Mouse (Mus musculus) E14TG2a.4 (cell line): ENCODE measurements around the gene Smarca4.
A peak's percentile ranks its signal among the peaks of the same experiment; 100 is the strongest.

Source experiments
- H3K27me3 ChIP-seq: 2 replicates; pipeline ENCODE4 v1.6.1; 2014; ENCODE audit warnings: low read length, control low read depth; ENCODE audit not compliant: insufficient read depth
- H3K36me3 ChIP-seq: 2 replicates; pipeline ENCODE4 v1.6.1; 2014; ENCODE audit warnings: low read length, control low read depth; ENCODE audit not compliant: insufficient read depth
- H3K4me1 ChIP-seq: replicated peaks from 2 replicates; pipeline ENCODE4 v1.6.1; 2014; ENCODE audit warnings: low read depth, low read length, control low read depth
- H3K4me3 ChIP-seq: replicated peaks from 2 replicates; pipeline ENCODE4 v1.5.1; 2014; ENCODE audit warnings: mild to moderate bottlenecking, low read length
- H3K9me3 ChIP-seq: 2 replicates; pipeline ENCODE4 v1.6.1; 2014; ENCODE audit warnings: low read length, control low read depth
- CTCF ChIP-seq: conservative IDR thresholded peaks from 2 replicates; pipeline ENCODE4 v1.5.1; 2014; ENCODE audit warnings: low read length
- NANOG ChIP-seq: IDR thresholded peaks from 2 replicates; pipeline ENCODE4 v1.6.1; 2014; ENCODE audit warnings: borderline replicate concordance, low read length, mixed read lengths
- POU5F1 ChIP-seq: IDR thresholded peaks from 2 replicates; pipeline ENCODE4 v1.6.1; 2014; ENCODE audit warnings: low read length, borderline replicate concordance

Smarca4 gene

DNA sequence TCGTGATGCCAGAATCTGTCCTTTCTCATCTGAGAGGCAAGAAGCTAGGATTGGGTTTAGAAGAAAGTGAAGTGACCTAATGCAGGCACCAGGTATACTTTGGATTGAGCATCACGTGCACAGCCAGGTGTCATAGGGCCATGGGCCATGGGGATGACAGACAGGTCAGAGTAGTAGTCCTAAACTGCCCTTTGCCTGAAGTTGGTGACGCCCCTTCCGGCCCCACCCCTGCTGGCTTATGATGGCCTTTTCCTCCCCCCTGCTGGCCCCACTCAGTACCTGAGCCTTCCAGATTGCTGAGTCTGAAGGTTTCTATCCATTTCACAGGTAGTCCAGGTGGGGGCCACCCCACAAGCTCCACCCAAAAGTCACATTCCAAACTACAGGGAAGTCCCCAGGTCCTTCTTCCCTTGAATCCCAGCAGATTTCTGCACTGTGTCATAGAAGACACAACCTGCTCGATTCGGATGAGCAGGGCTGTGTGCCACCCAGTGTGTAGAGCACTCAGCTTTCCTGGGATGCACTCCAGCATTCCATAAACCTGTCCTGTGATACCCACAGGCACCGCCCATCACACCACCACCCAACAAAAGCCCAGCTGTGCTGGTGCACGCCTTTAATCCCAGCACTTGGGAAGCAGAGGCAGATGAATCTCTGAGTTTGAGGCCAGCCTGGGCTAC, 90.8 kb downstream of the Smarca4 start:
- H3K4me3 ChIP-seq: peak overlapping the region; percentile 2; the same call in 1 of the 2 replicates

DNA sequence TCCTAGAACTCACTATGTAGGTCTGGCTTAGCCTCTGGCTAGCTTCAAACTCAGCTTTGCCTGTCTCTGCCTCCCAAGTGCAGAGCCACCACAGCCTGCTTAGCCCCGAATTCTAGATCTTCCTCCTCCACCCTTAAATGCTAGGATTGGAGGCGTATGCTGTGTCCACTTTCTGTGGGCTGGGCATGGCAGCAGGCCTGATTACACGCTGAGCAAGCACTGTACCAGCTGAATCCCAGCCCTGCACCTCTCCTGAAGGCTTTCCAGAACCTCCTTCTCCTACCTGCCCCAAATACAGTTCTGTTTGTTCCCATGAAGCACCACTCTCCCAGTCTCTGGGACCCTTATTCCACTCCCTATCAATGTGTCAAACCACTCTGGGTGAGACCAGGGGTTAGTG, 93.4 kb downstream of the Smarca4 start:
- Histone ChIP-seq H3K36me3 (peaks cover 32% of the 10 kb centered on the region), H3K4me3 (no peak overlapping the region), H3K27me3 (no peaks in the 10 kb centered on the region), H3K9me3 (peaks cover 16% of the 10 kb centered on the region), H3K4me1 (peaks cover 20% of the 10 kb centered on the region)
- TF ChIP-seq NANOG (no peak), POU5F1 (no peak), CTCF (no peak)

More for the DNA sequence above, 90.8 kb downstream of the Smarca4 start:
- Histone ChIP-seq H3K9me3 (0 out of 2 replicates have a peak, but pooled peaks cover 2% of the 10 kb centered on the region), H3K36me3 (peaks cover 55% of the 10 kb centered on the region), H3K27me3 (no peaks in the 10 kb centered on the region), H3K4me1 (peaks cover 20% of the 10 kb centered on the region)
- no peak for TF ChIP-seq NANOG
- no peak for TF ChIP-seq CTCF
- no peak for TF ChIP-seq POU5F1

DNA sequence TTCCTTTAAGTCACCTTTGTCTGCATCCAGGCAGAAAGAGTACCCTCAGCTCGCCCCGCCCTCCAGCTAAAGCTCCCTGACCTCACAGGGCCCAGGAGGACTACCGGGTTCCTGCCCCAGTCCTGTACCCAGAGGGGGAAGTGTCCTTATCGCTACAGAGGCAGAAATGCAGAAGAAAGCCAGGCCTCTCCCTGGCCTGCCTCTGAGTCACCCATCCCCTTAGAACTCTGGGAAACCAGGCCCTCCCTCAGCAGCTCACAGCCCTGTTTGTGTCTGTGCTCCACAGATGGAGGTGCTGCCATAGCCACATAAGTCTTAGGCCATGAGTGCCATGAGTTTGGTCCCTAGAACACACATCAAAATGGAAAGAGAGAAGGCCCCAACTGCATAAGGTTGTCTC, 99.3 kb downstream of the Smarca4 start:
- TF ChIP-seq CTCF (no peak), NANOG (no peak), POU5F1 (no peak)
- Histone ChIP-seq H3K4me1 (peaks cover 33% of the 10 kb centered on the region), H3K4me3 (no peak overlapping the region), H3K9me3 (peaks cover 14% of the 10 kb centered on the region), H3K27me3 (no peaks in the 10 kb centered on the region), H3K36me3 (0 out of 2 replicates have a peak, but pooled peaks cover 4% of the 10 kb centered on the region)

DNA sequence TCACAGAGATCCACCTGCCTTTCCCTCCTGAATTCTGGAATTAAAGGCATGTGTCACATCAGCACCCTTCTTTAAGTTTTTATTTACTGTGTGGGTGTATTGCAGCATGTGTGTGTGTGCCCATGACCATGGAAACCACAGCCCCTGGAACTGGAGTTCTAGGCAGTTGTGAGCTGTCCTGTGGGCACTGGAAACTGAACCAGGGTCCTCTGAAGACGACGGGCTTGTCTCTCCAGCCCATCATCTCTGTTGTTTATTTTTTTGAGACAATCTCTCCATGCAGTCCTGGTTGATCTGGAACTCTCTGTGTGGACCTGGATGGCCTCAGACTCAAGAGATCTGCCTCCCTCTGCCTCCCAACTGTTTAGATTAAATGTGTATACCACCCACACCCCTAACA, 101.0 kb downstream of the Smarca4 start:
- peaks cover 14% of the 10 kb centered on the region for H3K9me3 ChIP-seq
- TF ChIP-seq NANOG (no peak), POU5F1 (no peak), CTCF (no peak)
- no peak overlapping the region for H3K4me3 ChIP-seq
- H3K27me3 ChIP-seq: no peaks in the 10 kb centered on the region
- 0 out of 2 replicates have a peak, but pooled peaks cover 4% of the 10 kb centered on the region for H3K36me3 ChIP-seq
- peaks cover 44% of the 10 kb centered on the region for H3K4me1 ChIP-seq

DNA sequence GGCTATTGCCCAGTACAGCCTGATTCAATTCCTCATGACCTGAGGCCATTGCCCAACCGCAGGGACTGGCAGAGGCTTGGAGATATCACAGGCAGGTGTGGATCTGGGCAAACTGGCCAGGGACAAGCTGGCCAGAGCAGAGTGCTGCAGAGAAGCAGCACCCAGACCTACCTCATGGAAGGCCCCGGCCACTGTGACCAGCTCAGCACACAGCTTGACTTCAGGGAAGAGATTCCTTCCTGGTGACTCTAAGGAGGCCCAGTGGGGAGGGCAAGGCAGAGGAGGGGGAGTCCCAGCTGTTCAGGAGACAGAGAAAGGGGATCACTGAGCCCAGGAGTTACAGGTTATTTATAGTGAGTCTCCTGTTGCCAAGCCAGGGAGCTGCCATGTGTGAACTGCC, 105.1 kb downstream of the Smarca4 start:
- TF ChIP-seq NANOG: no peak
- no peak for TF ChIP-seq POU5F1
- no peak for TF ChIP-seq CTCF
- H3K4me3 ChIP-seq: no peak overlapping the region
- H3K9me3 ChIP-seq: no peaks in the 10 kb centered on the region
- peaks cover 61% of the 10 kb centered on the region for H3K4me1 ChIP-seq
- H3K27me3 ChIP-seq: no peaks in the 10 kb centered on the region
- peaks cover 18% of the 10 kb centered on the region for H3K36me3 ChIP-seq

DNA sequence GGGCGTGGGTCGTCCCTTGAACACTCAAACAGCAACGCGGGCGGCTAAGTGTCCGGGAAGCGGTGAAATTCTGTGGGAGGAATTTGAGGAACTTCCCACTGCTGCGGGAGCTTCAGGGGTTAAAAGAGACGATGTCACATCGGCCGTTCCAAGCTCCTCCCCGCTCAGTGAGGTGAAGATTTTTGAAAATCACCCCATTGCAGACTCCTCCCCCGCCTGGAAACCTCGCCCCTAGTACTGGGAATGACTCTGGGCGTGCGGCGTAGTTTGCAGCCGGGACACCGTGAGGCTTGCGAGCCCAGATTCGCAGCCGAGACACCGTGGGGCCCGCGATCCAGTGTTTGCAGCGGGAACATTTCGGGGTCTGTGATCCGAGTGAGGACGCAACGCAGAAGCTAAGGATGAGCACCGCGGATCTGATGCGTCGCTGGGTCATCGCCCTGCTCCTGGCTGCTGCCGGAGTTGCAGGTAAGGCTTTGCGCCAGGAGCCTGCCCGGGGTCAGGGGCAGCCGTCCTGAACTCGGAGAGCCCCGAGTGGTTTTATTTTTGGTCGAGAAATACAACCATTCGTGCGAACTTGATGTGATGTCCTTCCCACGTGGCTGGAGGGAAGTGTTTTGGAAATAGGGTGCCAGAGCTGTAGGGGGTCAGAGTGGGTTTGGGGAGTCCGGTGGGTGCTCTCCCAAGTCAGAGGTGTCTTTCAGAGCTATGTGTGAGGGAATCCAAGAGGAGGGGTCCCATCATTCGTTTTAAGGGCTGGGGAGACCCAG, 107.6 kb downstream of the Smarca4 start, which contains the start of gene Ldlr:
TSS of gene Ldlr (plus strand) at position 107 of the 770 bp plus-strand sequence.
- Histone ChIP-seq H3K4me1 (peaks cover 78% of the 10 kb centered on the region), H3K27me3 (no peaks in the 10 kb centered on the region), H3K4me3 (peak within 1 kb of the TSS; percentile 91), H3K36me3 (peaks cover 43% of the 10 kb centered on the region), H3K9me3 (no peaks in the 10 kb centered on the region)
- no peak for TF ChIP-seq NANOG
- no peak for TF ChIP-seq CTCF
- TF ChIP-seq POU5F1: no peak

DNA sequence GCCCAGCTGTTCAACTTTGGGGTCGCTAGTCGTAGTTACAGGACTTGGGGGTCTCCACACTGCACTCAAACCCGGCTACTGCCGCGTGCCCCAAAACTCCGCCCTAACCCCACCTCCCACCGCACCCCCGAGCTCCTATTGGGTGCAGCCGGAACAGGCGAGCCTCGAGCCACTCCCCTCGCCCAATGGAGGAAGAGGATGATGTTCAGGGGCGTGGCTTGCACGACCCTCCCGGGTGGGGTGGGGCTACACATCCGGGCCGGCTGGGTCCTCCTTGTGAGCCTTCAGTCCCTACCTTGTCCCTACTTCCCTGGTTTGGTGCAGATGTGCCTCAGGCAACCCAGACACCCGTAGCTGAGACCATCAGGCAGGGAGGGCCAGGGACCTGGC, 108.2 kb downstream of the Smarca4 start:
- H3K4me3 ChIP-seq: peak overlapping the region; percentile 91
- H3K4me1 ChIP-seq: peaks cover 79% of the 10 kb centered on the region
- H3K9me3 ChIP-seq: no peaks in the 10 kb centered on the region
- TF ChIP-seq CTCF: no peak
- no peak for TF ChIP-seq POU5F1
- TF ChIP-seq NANOG: no peak
- no peaks in the 10 kb centered on the region for H3K27me3 ChIP-seq
- peaks cover 49% of the 10 kb centered on the region for H3K36me3 ChIP-seq
